Mouse (Mus musculus) frontal cortex, postnatal 36 days (tissue): ENCODE measurements around the gene Scgb2b20.
"Not testable (repeated sequence)": the region's sequence is repeated elsewhere in the genome, so short reads cannot be mapped to it uniquely, and the experiment has no call there.

Source experiments
- DNase-seq, 2 experiments: peaks; one replicate each; pipeline ENCODE4 v3.0.0; 2022; ENCODE audit warnings: low spot score in 2 of 2

The Scgb2b20 gene

DNA sequence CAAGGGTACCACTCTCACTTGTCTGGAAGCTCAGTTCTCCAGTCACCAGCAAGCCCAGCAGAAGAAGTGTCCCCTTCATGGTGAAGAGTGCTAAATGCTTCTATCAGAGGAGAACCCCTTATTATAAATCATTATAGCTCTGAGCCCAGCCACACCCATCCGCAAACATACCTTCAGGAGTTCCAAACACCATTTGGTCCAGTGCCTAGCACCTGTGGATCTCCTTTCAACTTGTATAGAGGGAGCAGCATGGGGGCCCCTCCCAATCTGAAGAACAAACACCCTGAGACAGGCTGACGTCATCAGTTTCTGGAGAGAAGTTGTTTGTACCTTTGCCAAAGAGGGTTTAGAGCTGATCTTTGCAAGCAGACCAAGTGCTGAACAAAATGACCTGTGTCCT is at the start of gene Scgb2b20:
Scgb2b20 (minus strand) TSS at position 101 of the 400 bp plus-strand sequence.
- DNase-seq: not testable (repeated sequence)

DNA sequence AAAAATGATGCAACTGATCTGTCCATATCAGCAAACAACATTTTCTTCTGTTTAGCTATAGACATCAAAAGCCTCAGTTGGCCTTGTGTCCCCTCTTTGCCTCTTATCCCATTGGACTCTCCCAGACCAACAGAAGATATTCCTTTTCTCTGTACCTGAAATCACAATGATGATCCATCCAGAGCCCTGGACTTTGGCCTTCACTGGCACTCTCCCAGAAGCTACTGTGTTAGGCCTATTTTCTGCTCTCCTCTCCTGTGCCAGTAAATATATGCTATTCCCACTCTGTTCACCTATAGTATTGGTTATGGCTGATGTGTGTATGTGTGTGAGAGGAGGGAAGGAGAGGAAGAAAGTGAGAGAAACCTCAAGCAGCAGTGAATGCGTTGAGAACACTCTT is 43.6 kb upstream of the Scgb2b20 start:
- not testable (repeated sequence) for DNase-seq

DNA sequence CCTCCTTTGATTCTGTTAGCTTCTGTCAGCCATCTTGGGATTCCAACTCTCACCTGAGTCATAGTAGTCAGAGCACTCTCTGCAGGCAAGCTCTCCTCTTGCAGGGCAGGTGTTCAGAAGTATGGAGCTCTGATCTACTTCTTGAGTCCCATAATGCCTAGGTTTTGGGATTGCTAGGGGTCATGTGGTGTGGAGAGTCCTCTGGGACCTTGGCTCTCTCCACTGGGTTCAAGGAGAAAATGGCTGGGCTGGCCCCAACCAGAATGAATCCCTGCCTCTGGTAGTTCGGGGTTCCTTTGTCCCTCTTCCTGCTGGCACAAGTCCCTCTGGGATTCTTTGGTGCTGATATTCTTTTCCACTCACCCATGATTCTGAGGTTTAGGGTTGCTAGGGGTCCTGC is 35.5 kb upstream of the Scgb2b20 start:
- no peak for DNase-seq

DNA sequence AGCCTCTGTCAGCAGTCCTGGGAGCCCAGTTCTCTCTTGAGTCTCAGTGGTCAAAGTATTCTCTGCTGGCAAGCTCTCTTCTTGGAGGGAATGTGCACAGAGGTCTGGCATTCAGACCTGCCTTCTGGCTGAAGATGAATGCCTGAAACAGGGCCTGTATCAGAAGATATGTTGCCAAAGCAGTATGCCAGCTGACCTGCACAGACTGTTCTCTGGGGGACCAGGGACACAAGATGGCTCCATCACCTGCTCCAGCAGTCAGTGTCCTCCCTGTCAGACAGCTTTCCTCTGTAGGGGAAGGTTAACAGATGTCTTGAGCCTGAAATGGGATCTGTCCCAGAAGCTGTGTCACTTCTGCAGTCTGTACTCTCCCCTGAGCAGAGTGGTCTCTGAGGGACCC is 33.6 kb upstream of the Scgb2b20 start:
- not testable (repeated sequence) for DNase-seq

DNA sequence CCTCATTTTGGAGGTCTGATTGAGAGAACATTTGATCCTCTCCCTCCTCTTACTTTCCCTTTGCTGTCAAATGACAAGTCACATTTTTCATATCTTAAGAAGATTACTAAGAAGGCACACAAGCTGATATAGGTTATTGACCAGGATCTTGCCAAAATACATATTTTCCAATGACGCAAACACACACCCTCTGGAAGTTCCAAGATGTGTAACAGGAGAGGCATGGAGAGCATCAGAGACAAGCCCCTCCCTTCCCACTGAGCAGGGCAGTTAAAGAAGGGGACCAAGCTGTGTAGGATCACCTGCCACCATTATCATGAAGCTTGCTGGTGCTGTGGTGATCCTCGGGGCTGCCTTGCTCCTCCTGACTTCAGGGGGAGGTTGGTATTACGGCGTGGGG is 6.8 kb upstream of the Scgb2b20 start, which contains the start of gene Scgb1b20:
Scgb1b20 (plus strand) TSS at position 301 of the 400 bp plus-strand sequence.
- not testable (repeated sequence) for DNase-seq
